Mouse (Mus musculus) limb, embryonic 14.5 days (tissue): ENCODE data around the gene Tjp1. TPM values are rescaled to one million over a fixed set of nuclear protein-coding genes. Genes with fewer than 3 reads are reported as not detected.
A peak's percentile ranks its signal among the peaks of the same experiment; 100 is the strongest.

Experiments
- ATAC-seq: fragments of 200-750 bp; cut with Nextera tagmentation; 2 replicates; pipeline ENCODE4 v1.8.0; 2017; ENCODE audit warnings: low read depth, moderate number of reproducible peaks, moderate TSS enrichment; ENCODE audit not compliant: low FRiP score
- DNase-seq: peaks from one replicate; pipeline ENCODE4 v3.0.0-alpha.2; 2015; ENCODE audit warnings: low spot score
- H3K27ac ChIP-seq: fragments of 300-500 bp; sonication (generic); replicated peaks from 2 replicates; pipeline ENCODE4 v1.5.1; 2014; ENCODE audit warnings: low read depth, mild to moderate bottlenecking, low read length, moderate library complexity, mixed read lengths
- H3K27me3 ChIP-seq: fragments of 300-500 bp; sonication (generic); 2 replicates; pipeline ENCODE4 v1.6.1; 2014; ENCODE audit warnings: low read length, mixed read lengths; ENCODE audit not compliant: control insufficient read depth, insufficient read depth
- H3K36me3 ChIP-seq: fragments of 300-500 bp; sonication (generic); 2 replicates; pipeline ENCODE4 v1.6.1; 2014; ENCODE audit warnings: mild to moderate bottlenecking, low read length, moderate library complexity, mixed read lengths; ENCODE audit not compliant: control insufficient read depth, insufficient read depth
- H3K4me1 ChIP-seq: fragments of 300-500 bp; sonication (generic); 2 replicates; pipeline ENCODE4 v1.6.1; 2014; ENCODE audit warnings: antibody characterized with exemption, low read length, mixed read lengths; ENCODE audit not compliant: control insufficient read depth, insufficient read depth
- H3K4me2 ChIP-seq: fragments of 300-500 bp; sonication (generic); replicated peaks from 2 replicates; pipeline ENCODE4 v1.6.1; 2014; ENCODE audit warnings: low read depth, mild to moderate bottlenecking, low read length, moderate library complexity; ENCODE audit not compliant: severe bottlenecking
- H3K4me3 ChIP-seq: fragments of 300-500 bp; sonication (generic); replicated peaks from 2 replicates; pipeline ENCODE4 v1.5.1; 2014; ENCODE audit warnings: low read length
- H3K9ac ChIP-seq: fragments of 300-500 bp; sonication (generic); 2 replicates; pipeline ENCODE4 v1.6.1; 2014; ENCODE audit warnings: mild to moderate bottlenecking, low read depth, low read length, moderate library complexity; ENCODE audit not compliant: severe bottlenecking
- H3K9me3 ChIP-seq: fragments of 300-500 bp; sonication (generic); 2 replicates; pipeline ENCODE4 v1.6.1; 2016; ENCODE audit warnings: low read length; ENCODE audit not compliant: control insufficient read depth
- POLR2A ChIP-seq: fragments of 200-500 bp; IDR thresholded peaks from 2 replicates; pipeline ENCODE4 v1.8.0; 2012; ENCODE audit warnings: inconsistent platforms, mild to moderate bottlenecking, moderate library complexity, borderline replicate concordance; ENCODE audit not compliant: insufficient read depth, insufficient read length; ENCODE audit errors: extremely low read depth
- WGBS: fragments of 180-500 bp; shearing (Covaris S2); extraction: QIAGEN DNeasy Blood & Tissue Kit; methylation state at CpG from one replicate; pipeline ENCODE4 v1.1.7; 2014; 5-methylcytosine and 5-hydroxymethylcytosine counted together
- polyA plus RNA-seq, 2 experiments: library from polyadenylated mRNA; depleted of rRNA in 1 of 2; stranded (reverse) in 1 of 2; unstranded in 1 of 2; fragments of >200 nt; fragmentation: Nextera tagmentation in 1 of 2; extraction: Ambion mirVana in 1 of 2; gene quantifications; 2 replicates each; pipeline versions ENCODE4 v1.2.1 to v1.2.3; 2012 to 2014

The Tjp1 gene
- polyA plus RNA-seq, 2 experiments: 17.9 to 37.2 TPM

DNA sequence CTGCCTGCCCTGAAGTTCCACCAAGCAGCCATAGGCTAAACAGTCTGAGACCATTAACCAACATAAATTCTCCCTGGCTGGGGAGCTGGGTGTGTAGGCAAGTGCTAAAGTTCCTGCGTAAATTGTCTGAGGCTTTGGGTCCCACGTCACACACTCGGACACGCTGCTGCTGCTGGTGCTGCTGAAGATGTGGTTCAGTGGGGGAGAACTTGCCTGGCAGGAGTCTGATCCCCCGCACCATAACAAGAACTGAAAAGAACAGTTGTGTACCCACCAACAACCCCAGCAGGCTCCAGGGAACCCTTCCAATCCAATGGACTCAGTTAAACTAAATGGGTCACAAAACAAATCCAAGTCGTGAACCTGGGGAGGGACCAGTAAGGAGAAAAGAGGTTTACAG is 56.2 kb downstream of the Tjp1 start:
- ATAC-seq (no peak), DNase-seq (no peak)
- Histone ChIP-seq H3K4me3 (no peak overlapping the region), H3K4me1 (peaks cover 12% of the 10 kb centered on the region), H3K9me3 (no peaks in the 10 kb centered on the region), H3K27ac (no peak overlapping the region), H3K4me2 (no peak overlapping the region), H3K9ac (no peak overlapping the region), H3K27me3 (no peaks in the 10 kb centered on the region), H3K36me3 (no peaks in the 10 kb centered on the region)
- TF ChIP-seq POLR2A: no peak
- 48% methylated on average over 6 of the region's 6 CpGs for WGBS

DNA sequence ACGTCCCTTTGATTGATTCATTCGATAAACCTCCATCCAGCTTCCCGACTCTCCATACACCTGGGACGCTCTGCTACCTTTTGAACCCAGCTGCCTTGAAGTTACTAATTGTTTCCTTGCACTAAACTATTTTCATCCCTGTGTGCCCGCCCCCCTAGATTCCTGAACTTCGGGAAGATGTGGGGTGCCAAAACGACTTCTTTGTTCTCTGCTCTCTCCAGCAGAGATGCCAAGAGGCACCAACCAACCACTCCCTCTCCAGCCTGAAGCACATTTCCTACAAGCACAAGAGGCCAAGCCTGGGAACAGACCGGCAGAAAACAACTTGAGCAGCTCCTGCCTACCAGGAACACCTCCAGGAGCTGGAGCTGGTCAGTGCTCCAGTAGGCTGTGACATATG is 57.4 kb downstream of the Tjp1 start:
- Histone ChIP-seq H3K9ac (no peak overlapping the region), H3K9me3 (no peaks in the 10 kb centered on the region), H3K4me1 (peaks cover 12% of the 10 kb centered on the region), H3K4me2 (peak overlapping the region; percentile 19; the same call in 1 of the 2 replicates), H3K27me3 (no peaks in the 10 kb centered on the region), H3K4me3 (no peak overlapping the region), H3K36me3 (no peaks in the 10 kb centered on the region), H3K27ac (0 out of 2 replicates have a peak overlapping the region, but pooled peaks have one; percentile 19)
- no peak for DNase-seq
- no peak for TF ChIP-seq POLR2A
- WGBS: 10% methylated on average over 8 of the region's 8 CpGs
- ATAC-seq: no peak

DNA sequence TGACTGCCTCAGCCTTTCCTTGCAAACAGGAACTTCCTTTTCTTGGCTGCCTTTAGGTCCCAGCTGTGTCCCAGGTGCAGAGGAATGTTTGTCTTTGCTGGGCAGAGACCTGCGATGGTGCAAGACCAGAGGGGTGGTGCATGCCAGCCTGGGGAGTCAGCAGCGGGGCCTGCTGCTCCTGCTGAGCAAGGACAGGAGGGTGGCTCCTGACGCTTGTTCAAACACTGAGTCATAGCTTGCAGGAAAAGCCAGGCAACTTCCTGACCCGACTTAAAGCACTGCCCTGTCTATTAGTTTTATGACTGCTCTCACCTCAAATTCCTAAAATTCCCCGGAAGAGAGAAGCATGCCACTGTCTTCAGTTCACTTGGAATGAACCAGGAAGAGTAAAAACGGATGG is 57.9 kb downstream of the Tjp1 start:
- ATAC-seq (no peak), DNase-seq (peak; percentile 37)
- no peak overlapping the region for H3K27ac ChIP-seq
- WGBS: 2% methylated on average over 6 of the region's 6 CpGs
- peak overlapping the region; percentile 19; the same call in 1 of the 2 replicates for H3K4me2 ChIP-seq
- H3K9me3 ChIP-seq: no peaks in the 10 kb centered on the region
- no peaks in the 10 kb centered on the region for H3K36me3 ChIP-seq
- no peaks in the 10 kb centered on the region for H3K27me3 ChIP-seq
- peaks cover 12% of the 10 kb centered on the region for H3K4me1 ChIP-seq
- no peak overlapping the region for H3K9ac ChIP-seq
- H3K4me3 ChIP-seq: no peak overlapping the region
- no peak for TF ChIP-seq POLR2A

DNA sequence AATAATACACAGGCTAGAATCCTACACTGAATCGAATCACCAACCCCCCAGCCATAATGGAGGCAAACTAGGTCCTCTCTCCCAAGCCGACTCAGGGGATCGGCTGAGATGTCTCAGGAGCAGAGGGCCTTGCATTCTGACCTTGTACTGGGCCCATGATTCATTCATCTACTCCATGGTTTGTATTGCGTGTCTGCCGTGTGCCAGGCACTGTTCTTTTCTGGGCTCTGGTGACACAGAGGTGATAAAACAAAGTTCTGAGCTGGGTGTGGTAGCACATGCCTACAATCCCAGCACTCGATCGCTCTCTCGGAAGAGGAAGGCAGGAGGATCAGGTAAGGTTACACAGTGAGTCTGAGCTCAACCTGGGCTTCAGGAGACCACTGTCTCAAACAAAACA is 59.4 kb downstream of the Tjp1 start:
- DNase-seq (no peak), ATAC-seq (no peak)
- WGBS: 84% methylated on average over 8 of the region's 8 CpGs
- H3K4me2 ChIP-seq: no peak overlapping the region
- H3K9me3 ChIP-seq: no peaks in the 10 kb centered on the region
- H3K36me3 ChIP-seq: no peaks in the 10 kb centered on the region
- no peak overlapping the region for H3K27ac ChIP-seq
- H3K9ac ChIP-seq: no peak overlapping the region
- no peaks in the 10 kb centered on the region for H3K27me3 ChIP-seq
- no peak overlapping the region for H3K4me3 ChIP-seq
- TF ChIP-seq POLR2A: no peak
- H3K4me1 ChIP-seq: peaks cover 12% of the 10 kb centered on the region

DNA sequence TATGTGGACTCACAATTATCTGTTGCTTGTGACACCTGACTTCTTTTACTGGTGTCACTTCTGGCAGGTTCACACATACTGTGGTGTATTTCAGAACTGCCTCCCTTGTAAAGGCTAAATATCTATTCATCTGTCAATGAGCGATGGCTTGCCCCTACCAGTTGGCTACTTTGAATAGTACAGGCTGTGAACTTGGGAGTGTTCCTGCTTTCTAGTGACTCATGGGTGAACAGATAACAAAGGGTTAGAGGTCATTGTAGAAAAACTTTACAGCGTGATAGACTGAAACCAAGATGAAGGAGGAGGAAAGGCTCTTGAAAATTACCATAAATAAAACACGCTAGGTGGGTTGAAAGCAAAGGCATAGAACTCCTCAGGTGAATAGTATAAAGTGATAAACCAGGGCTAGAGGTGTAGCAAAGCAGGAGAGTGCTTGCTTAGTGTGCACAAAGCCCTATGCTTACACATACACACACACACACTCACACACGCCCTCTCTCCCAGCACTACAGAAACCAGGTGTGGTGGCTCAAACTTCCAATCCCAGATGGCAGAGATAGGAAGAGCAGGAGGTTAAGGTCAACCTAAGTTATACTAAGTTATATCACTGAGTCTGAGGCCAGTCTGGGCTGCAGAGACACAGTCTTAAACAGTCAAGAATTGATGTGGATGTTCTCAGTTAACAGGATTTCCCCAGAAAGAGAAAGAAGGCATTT is 60.1 kb downstream of the Tjp1 start:
- DNase-seq (no peak), ATAC-seq (no peak)
- no peak for TF ChIP-seq POLR2A
- Histone ChIP-seq H3K9me3 (no peaks in the 10 kb centered on the region), H3K27ac (no peak overlapping the region), H3K4me1 (peaks cover 12% of the 10 kb centered on the region), H3K36me3 (no peaks in the 10 kb centered on the region), H3K4me3 (no peak overlapping the region), H3K4me2 (no peak overlapping the region), H3K27me3 (no peaks in the 10 kb centered on the region), H3K9ac (no peak overlapping the region)
- WGBS: 85% methylated on average over 4 of the region's 4 CpGs
